Mouse (Mus musculus) myocyte (in vitro differentiated cells): Measurements from ENCODE around the gene Pck1. TPM values are rescaled to one million over a fixed set of nuclear protein-coding genes. Genes with fewer than 3 reads are reported as not detected.

Experiments
- H3K27me3 ChIP-seq: one replicate; pipeline ENCODE4 v1.6.1; 2011; ENCODE audit not compliant: control insufficient read depth, insufficient read depth, insufficient read length
- H3K36me3 ChIP-seq: one replicate; pipeline ENCODE4 v1.6.1; 2011; ENCODE audit not compliant: control insufficient read depth, insufficient read depth
- H3K4me2 ChIP-seq: one replicate; pipeline ENCODE4 v1.6.1; 2011; ENCODE audit warnings: low read depth, control low read depth
- H3K4me3 ChIP-seq: one replicate; pipeline ENCODE4 v1.5.1; 2011; ENCODE audit warnings: mild to moderate bottlenecking, control low read depth, moderate library complexity
- H3K79me2 ChIP-seq: one replicate; pipeline ENCODE4 v1.6.1; 2011; ENCODE audit not compliant: control insufficient read depth, insufficient read depth
- H3ac ChIP-seq: one replicate; pipeline ENCODE4 v1.6.1; 2011; ENCODE audit not compliant: control insufficient read depth, insufficient read length
- CEBPB ChIP-seq: IDR thresholded peaks from 2 replicates; pipeline ENCODE4 v1.6.1; 2011; ENCODE audit warnings: mild to moderate bottlenecking, moderate library complexity; ENCODE audit not compliant: poor library complexity, insufficient read depth, severe bottlenecking
- E2F4 ChIP-seq: IDR thresholded peaks from one replicate; pipeline ENCODE4 v1.6.1; 2011; ENCODE audit warnings: mild to moderate bottlenecking, control low read depth, moderate library complexity; ENCODE audit not compliant: insufficient read depth
- MAX ChIP-seq: IDR thresholded peaks from one replicate; pipeline ENCODE4 v1.6.1; 2011; ENCODE audit warnings: low read depth, mild to moderate bottlenecking, control low read depth
- MYOD1 ChIP-seq, 3 experiments: IDR thresholded peaks; one replicate each; pipeline ENCODE4 v1.6.1; 2011; ENCODE audit warnings: control low read depth in 2 of 3, low read depth in 2 of 3, mild to moderate bottlenecking in 2 of 3, moderate library complexity in 1 of 3; ENCODE audit not compliant: insufficient read length in 2 of 3, control insufficient read depth in 1 of 3
- MYOG ChIP-seq, 3 experiments: IDR thresholded peaks; one replicate each; pipeline ENCODE4 v1.6.1; 2011; ENCODE audit warnings: control low read depth in 2 of 3, low read depth in 2 of 3, mild to moderate bottlenecking in 2 of 3; ENCODE audit not compliant: insufficient read length in 2 of 3, control insufficient read depth in 1 of 3, insufficient read depth in 1 of 3
- POLR2A ChIP-seq: IDR thresholded peaks from one replicate; pipeline ENCODE4 v1.6.1; 2011; ENCODE audit warnings: low read depth, mild to moderate bottlenecking, control low read depth, moderate library complexity; ENCODE audit not compliant: insufficient read length
- POLR2AphosphoS2 ChIP-seq: IDR thresholded peaks from one replicate; pipeline ENCODE4 v1.6.1; 2011; ENCODE audit warnings: low read depth, control low read depth; ENCODE audit not compliant: insufficient read length
- REST ChIP-seq: IDR thresholded peaks from one replicate; pipeline ENCODE4 v1.6.1; 2011; ENCODE audit warnings: mild to moderate bottlenecking, control low read depth, moderate library complexity; ENCODE audit not compliant: insufficient read depth, insufficient read length
- SRF ChIP-seq: IDR thresholded peaks from one replicate; pipeline ENCODE4 v1.6.1; 2011; ENCODE audit warnings: low read depth; ENCODE audit not compliant: control insufficient read depth, insufficient read length
- TCF12 ChIP-seq: IDR thresholded peaks from one replicate; pipeline ENCODE4 v1.6.1; 2011; ENCODE audit warnings: mild to moderate bottlenecking, control low read depth; ENCODE audit not compliant: poor library complexity, insufficient read depth, severe bottlenecking
- TCF3 ChIP-seq: IDR thresholded peaks from one replicate; pipeline ENCODE4 v1.6.1; 2011; ENCODE audit warnings: low read depth, control low read depth; ENCODE audit not compliant: insufficient read length
- USF1 ChIP-seq: IDR thresholded peaks from one replicate; pipeline ENCODE4 v1.6.1; 2011; ENCODE audit warnings: low read depth, mild to moderate bottlenecking, control low read depth, moderate library complexity
- polyA plus RNA-seq: library from polyadenylated mRNA; unstranded; fragments of >200 nt; fragmentation: generic; extraction: Trizol; gene quantifications from one replicate; pipeline ENCODE4 v1.2.1, GENCODE M21; 2012; ENCODE audit warnings: missing spikeins

Gene Pck1
- polyA plus RNA-seq, 1 experiment: not detected

- no peak overlapping the region for H3K4me3 ChIP-seq
- H3K27me3 ChIP-seq: peaks cover 38% of the 10 kb centered on the region
- no peaks in the 10 kb centered on the region for H3K79me2 ChIP-seq
- H3ac ChIP-seq: no peak overlapping the region
- TF ChIP-seq CEBPB (no peak), TCF3 (no peak), MYOG (IDR thresholded peaks at IDR 0.05; ENCODE audit: control insufficient read depth in 1 of 3, insufficient read depth in 1 of 3, insufficient read length in 2 of 3, low read depth in 2 of 3) (no peak), SRF (no peak), MAX (no peak), MYOD1 (IDR thresholded peaks at IDR 0.05; ENCODE audit: control insufficient read depth in 1 of 3, insufficient read length in 2 of 3, low read depth in 2 of 3) (no peak), POLR2A (no peak), USF1 (no peak), TCF12 (no peak), REST (no peak)
- H3K4me2 ChIP-seq: no peak overlapping the region
- no peaks in the 10 kb centered on the region for H3K36me3 ChIP-seq
Observed at GRCm38 (mm10) chr2:173174569-173174968, 21.7 kb downstream of the Pck1 start.

GRCm38 (mm10) chr2:173175703-173176102, 22.9 kb downstream of the Pck1 start:
- peaks cover 50% of the 10 kb centered on the region for H3K27me3 ChIP-seq
- no peaks in the 10 kb centered on the region for H3K36me3 ChIP-seq
- H3ac ChIP-seq: no peak overlapping the region
- H3K4me2 ChIP-seq: no peak overlapping the region
- H3K79me2 ChIP-seq: no peaks in the 10 kb centered on the region
- no peak for TF ChIP-seq MYOD1 (IDR thresholded peaks at IDR 0.05; ENCODE audit: control insufficient read depth in 1 of 3, insufficient read length in 2 of 3, low read depth in 2 of 3)
- TF ChIP-seq USF1: no peak
- H3K4me3 ChIP-seq: no peak overlapping the region

- Histone ChIP-seq H3ac (no peak overlapping the region), H3K79me2 (no peaks in the 10 kb centered on the region), H3K4me2 (no peak overlapping the region), H3K4me3 (no peak overlapping the region), H3K36me3 (no peaks in the 10 kb centered on the region), H3K27me3 (peaks cover 55% of the 10 kb centered on the region)
- no peak for TF ChIP-seq MYOD1 (IDR thresholded peaks at IDR 0.05; ENCODE audit: control insufficient read depth in 1 of 3, insufficient read length in 2 of 3, low read depth in 2 of 3)
- no peak for TF ChIP-seq USF1
- no peak for TF ChIP-seq POLR2AphosphoS2
- TF ChIP-seq TCF12: no peak
- TF ChIP-seq MAX: no peak
- TF ChIP-seq SRF: no peak
- no peak for TF ChIP-seq MYOG (IDR thresholded peaks at IDR 0.05; ENCODE audit: control insufficient read depth in 1 of 3, insufficient read depth in 1 of 3, insufficient read length in 2 of 3, low read depth in 2 of 3)
- TF ChIP-seq CEBPB: no peak
- no peak for TF ChIP-seq POLR2A
- TF ChIP-seq E2F4: no peak
- no peak for TF ChIP-seq TCF3
- no peak for TF ChIP-seq REST
Observed at GRCm38 (mm10) chr2:173177481-173177880, 24.6 kb downstream of the Pck1 start.

GRCm38 (mm10) chr2:173177951-173178350, 25.1 kb downstream of the Pck1 start:
- TF ChIP-seq CEBPB (no peak), MYOG (IDR thresholded peaks at IDR 0.05; ENCODE audit: control insufficient read depth in 1 of 3, insufficient read depth in 1 of 3, insufficient read length in 2 of 3, low read depth in 2 of 3) (no peak), TCF12 (no peak), MYOD1 (IDR thresholded peaks at IDR 0.05; ENCODE audit: control insufficient read depth in 1 of 3, insufficient read length in 2 of 3, low read depth in 2 of 3) (no peak), POLR2AphosphoS2 (no peak), USF1 (no peak), POLR2A (no peak), MAX (no peak), REST (no peak), TCF3 (no peak), SRF (no peak), E2F4 (no peak)
- no peak overlapping the region for H3K4me3 ChIP-seq
- H3K36me3 ChIP-seq: no peaks in the 10 kb centered on the region
- H3K27me3 ChIP-seq: peaks cover 58% of the 10 kb centered on the region
- no peak overlapping the region for H3K4me2 ChIP-seq
- no peaks in the 10 kb centered on the region for H3K79me2 ChIP-seq
- H3ac ChIP-seq: no peak overlapping the region

GRCm38 (mm10) chr2:173179046-173179445, 26.2 kb downstream of the Pck1 start:
- H3K79me2 ChIP-seq: no peaks in the 10 kb centered on the region
- H3K36me3 ChIP-seq: no peaks in the 10 kb centered on the region
- no peak overlapping the region for H3K4me3 ChIP-seq
- peaks cover 57% of the 10 kb centered on the region for H3K27me3 ChIP-seq
- no peak overlapping the region for H3ac ChIP-seq
- H3K4me2 ChIP-seq: no peak overlapping the region
- TF ChIP-seq SRF (no peak), CEBPB (no peak), TCF12 (no peak), POLR2AphosphoS2 (no peak), POLR2A (no peak), USF1 (no peak), REST (no peak), MYOD1 (IDR thresholded peaks at IDR 0.05; ENCODE audit: control insufficient read depth in 1 of 3, insufficient read length in 2 of 3, low read depth in 2 of 3) (no peak), MAX (no peak), E2F4 (no peak), TCF3 (no peak), MYOG (IDR thresholded peaks at IDR 0.05; ENCODE audit: control insufficient read depth in 1 of 3, insufficient read depth in 1 of 3, insufficient read length in 2 of 3, low read depth in 2 of 3) (no peak)
